Mouse (Mus musculus): Measurements from ENCODE around the gene Gm21317.
"Not testable (repeated sequence)": the region's sequence is repeated elsewhere in the genome, so short reads cannot be mapped to it uniquely, and the experiment has no call there.

The Gm21317 gene

DNA sequence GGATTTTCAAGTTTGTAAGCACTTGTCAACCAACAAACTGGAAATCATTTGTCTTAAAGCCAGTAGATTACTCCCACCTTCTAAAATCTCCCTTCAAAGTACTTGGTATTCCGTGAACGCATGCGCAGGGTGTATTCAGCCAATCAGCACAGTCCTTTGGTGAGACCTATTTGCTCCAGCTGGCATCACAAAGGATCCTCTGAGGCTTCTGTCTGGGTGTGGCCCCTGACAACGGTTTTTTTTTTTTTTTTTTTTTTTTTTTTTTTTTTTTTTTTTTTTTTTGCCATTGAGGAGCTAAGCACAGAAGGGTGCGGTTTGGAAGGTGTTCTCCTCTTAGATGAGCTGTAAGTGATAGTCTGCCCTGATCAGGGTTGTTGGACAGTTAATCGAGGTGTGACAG lies at the start of gene Gm21317:
TSS of gene Gm21317 (plus strand) at position 301 of the 400 bp plus-strand sequence.
- DNase-seq, result not testable (repeated sequence)
